In genomic region chr10:77035487-77035886, GRCm38 (mm10) we compare ENCODE assay signal across 9 mouse cellular contexts. TPM values are rescaled to one million over a fixed set of nuclear protein-coding genes. Genes with fewer than 3 reads are reported as not detected.
DNase-seq lines count a peak whose midpoint lies in the region; ATAC-seq and TF ChIP-seq lines count a peak whose summit lies in the region.
"Had no signal": no experiment of that assay in that cellular context is flagged by ENCODE, and none has a peak within 500 bp of the region (broad histone marks: within the 10 kb centered on the region; RNA-seq: fewer than 3 reads in every experiment).

No protein-coding gene starts in this region.

- no peaks in the 10 kb centered on the region for H3K27me3 ChIP-seq in midbrain, embryonic 11.5 days (ENCODE audit: control insufficient read depth, insufficient read depth, low read length)
- no peaks in the 10 kb centered on the region for H3K27me3 ChIP-seq in midbrain, postnatal 0 days (ENCODE audit: insufficient read depth, low read length)
- peaks cover 10% of the 10 kb centered on the region for H3K27me3 ChIP-seq in heart, embryonic 12.5 days (replicated peaks)

- no peaks in the 10 kb centered on the region for H3K9me3 ChIP-seq in midbrain, embryonic 11.5 days (ENCODE audit: control insufficient read depth, low read length)
- H3K9me3 ChIP-seq in midbrain, postnatal 0 days (ENCODE audit: low read length) = no peaks in the 10 kb centered on the region
- no peaks in the 10 kb centered on the region for H3K9me3 ChIP-seq in heart, embryonic 12.5 days (replicated peaks)

- no peak overlapping the region for H3K27ac ChIP-seq in midbrain, embryonic 11.5 days (ENCODE audit: low read depth, low read length)
- no peak overlapping the region for H3K27ac ChIP-seq in midbrain, postnatal 0 days (ENCODE audit: low read depth, low read length)
- no peak overlapping the region for H3K27ac ChIP-seq in heart, embryonic 12.5 days (ENCODE audit: poor library complexity, severe bottlenecking)

- no peak for ATAC-seq in midbrain, embryonic 11.5 days (ENCODE audit: low FRiP score)
- no peak for ATAC-seq in midbrain, postnatal 0 days (ENCODE audit: low FRiP score)
- ATAC-seq in heart, embryonic 12.5 days (ENCODE audit: insufficient number of reproducible peaks, low FRiP score) = no peak

- no peak for TF ChIP-seq CTCF in midbrain, postnatal 0 days (IDR thresholded peaks at IDR 0.05)

- DNase-seq in midbrain, embryonic 11.5 days (ENCODE audit: low spot score, missing footprints) = peak; percentile 37
- DNase-seq in midbrain, postnatal 0 days (ENCODE audit: low spot score) = no peak
- DNase-seq in frontal cortex, postnatal 14 days (ENCODE audit: low spot score in 2 of 2) = peak; percentile 35 to 51
- peak; percentile 72 to 80 for DNase-seq in left cerebral cortex, postnatal 36 days (ENCODE audit: low spot score in 2 of 2)
- peak; percentile 74 to 89 for DNase-seq in right cerebral cortex, postnatal 36 days (ENCODE audit: low spot score in 2 of 2)
- no peak for DNase-seq in heart, postnatal 4 days
- DNase-seq: cerebellum, postnatal 10 days; kidney, adult 9 months had no signal

- intact Hi-C loops in left cerebral cortex, postnatal 36 days (cut with DNase I) = no loop called here

- WGBS in midbrain, embryonic 11.5 days = 87% methylated on average over 6 of the region's 6 CpGs
- 88% methylated on average over 6 of the region's 6 CpGs for WGBS in midbrain, postnatal 0 days
- 66% methylated on average over 6 of the region's 6 CpGs for whole genome bisulfite sequencing in heart, embryonic 12.5 days

- H3K4me3 ChIP-seq in midbrain, embryonic 11.5 days (ENCODE audit: low read depth, low read length) = no peak overlapping the region
- H3K4me3 ChIP-seq in midbrain, postnatal 0 days (ENCODE audit: low read depth, low read length) = no peak overlapping the region
- H3K4me3 ChIP-seq in heart, embryonic 12.5 days = no peak overlapping the region

- H3K4me1 ChIP-seq in midbrain, embryonic 11.5 days (ENCODE audit: control insufficient read depth, insufficient read depth, low read length) = peaks cover 15% of the 10 kb centered on the region
- peaks cover 13% of the 10 kb centered on the region; the same call in 1 of the 2 replicates for H3K4me1 ChIP-seq in midbrain, postnatal 0 days (ENCODE audit: insufficient read depth, low read length)
- peaks cover 21% of the 10 kb centered on the region for H3K4me1 ChIP-seq in heart, embryonic 12.5 days (replicated peaks)

- no peak overlapping the region for H3K4me2 ChIP-seq in midbrain, embryonic 11.5 days
- H3K4me2 ChIP-seq in midbrain, postnatal 0 days (ENCODE audit: low read depth, low read length, poor library complexity, severe bottlenecking) = no peak overlapping the region
- no peak overlapping the region for H3K4me2 ChIP-seq in heart, embryonic 12.5 days

- peaks cover 6% of the 10 kb centered on the region; the same call in 1 of the 2 replicates for H3K36me3 ChIP-seq in midbrain, embryonic 11.5 days (ENCODE audit: control insufficient read depth, insufficient read depth, low read length)
- H3K36me3 ChIP-seq in midbrain, postnatal 0 days (ENCODE audit: insufficient read depth, low read length) = peaks cover 13% of the 10 kb centered on the region
- peaks cover 15% of the 10 kb centered on the region for H3K36me3 ChIP-seq in heart, embryonic 12.5 days

- no peak overlapping the region for H3K9ac ChIP-seq in midbrain, embryonic 11.5 days (ENCODE audit: low read length)
- H3K9ac ChIP-seq in midbrain, postnatal 0 days (replicated peaks; ENCODE audit: low read length, poor library complexity, severe bottlenecking) = no peak overlapping the region
- H3K9ac ChIP-seq in heart, embryonic 12.5 days = no peak overlapping the region

RNA-seq across cellular contexts. Expression of gene Slc19a1, which starts 3.4 kb away (rescaled TPM):
- 27.5 and 29.5 TPM in 2 replicates for polyA plus RNA-seq in midbrain, embryonic 11.5 days (2014; fragmentation: Nextera tagmentation; extraction: Ambion mirVana)
- 38.1 and 47.0 TPM in 2 replicates for total RNA-seq in midbrain, postnatal 0 days (2014; rRNA removed)
- 44.1 and 44.9 TPM in 2 replicates for polyA plus RNA-seq in midbrain, postnatal 0 days (2015; fragmentation: Nextera tagmentation; extraction: Ambion mirVana)
- total RNA-seq in left cerebral cortex, postnatal 36 days (2021) = 10 to 100 TPM; 22.1 to 23.0 TPM
- total RNA-seq in heart, postnatal 4 days (2021) = 10 to 100 TPM in 1 of 2 experiments, 1 to 10 TPM in 1; 5.5 to 11.8 TPM
- 12.9 and 15.4 TPM in 2 replicates for polyA plus RNA-seq in heart, embryonic 12.5 days (2016; fragmentation: Nextera tagmentation; extraction: Ambion mirVana)

Comparison
In these comparisons a context has a peak if more than half of its experiments do, and no peak if none do; other contexts are left out.
1. DNase-seq: peak in midbrain, embryonic 11.5 days (single experiment), frontal cortex, postnatal 14 days (2 of 2), left cerebral cortex, postnatal 36 days (2 of 2) and right cerebral cortex, postnatal 36 days (2 of 2); none in midbrain, postnatal 0 days (single experiment) and heart, postnatal 4 days (single experiment).